Mouse (Mus musculus) 3T3-L1 (cell line): ENCODE measurements at regions not wholly inside any gene's neighbourhood (a gene's known extent, or its start where the extent isn't known, plus 50 kb on each side); places are given as distances from the start of the nearest gene placed in this dataset.
"Not testable (repeated sequence)": the region's sequence is repeated elsewhere in the genome, so short reads cannot be mapped to it uniquely, and the experiment has no call there.

Source experiments
- DNase-seq: peaks from one replicate; pipeline ENCODE4 v3.0.0-alpha.2; 2015; ENCODE audit warnings: low read depth, low spot score

DNA sequence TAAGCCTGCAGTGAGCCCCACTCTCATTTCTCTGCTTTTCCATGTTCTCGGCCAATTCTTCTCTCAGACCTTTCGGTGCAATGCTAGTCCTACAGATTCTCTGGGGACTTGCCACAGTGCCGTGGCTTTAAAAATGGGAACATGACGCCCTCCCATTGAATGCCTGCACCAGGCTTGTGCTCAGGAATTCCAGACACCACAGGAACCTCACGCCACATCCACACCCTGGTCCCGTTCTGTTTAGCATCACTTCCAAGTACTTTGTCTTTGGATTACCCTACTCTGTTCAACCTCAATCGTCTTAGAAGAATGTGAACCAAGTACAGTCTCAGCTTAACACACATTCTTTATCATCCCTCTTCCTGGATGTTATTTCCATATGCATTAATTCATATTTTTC is 66.5 kb downstream of the Nabp1 start:
- no peak for DNase-seq

DNA sequence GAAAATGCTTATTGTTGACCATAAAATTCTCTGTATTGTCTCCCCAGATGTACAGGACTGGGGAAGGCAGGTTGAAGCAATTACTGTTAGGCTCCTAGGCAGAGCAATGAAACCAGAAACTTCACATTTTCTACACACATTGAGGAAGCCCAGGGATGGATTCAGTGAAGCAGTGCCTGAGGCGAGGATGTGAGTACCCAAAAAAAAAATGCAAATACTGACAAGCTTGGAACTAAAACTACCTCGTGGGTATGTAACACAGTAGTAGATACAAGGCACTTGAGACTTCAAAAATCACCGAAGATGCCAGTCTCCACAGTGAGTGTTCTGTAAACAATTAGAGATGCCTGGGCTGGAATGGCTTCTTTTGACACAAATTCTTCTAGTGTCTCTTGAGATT is 74.6 kb downstream of the Nabp1 start:
- DNase-seq, result peak; percentile 55

DNA sequence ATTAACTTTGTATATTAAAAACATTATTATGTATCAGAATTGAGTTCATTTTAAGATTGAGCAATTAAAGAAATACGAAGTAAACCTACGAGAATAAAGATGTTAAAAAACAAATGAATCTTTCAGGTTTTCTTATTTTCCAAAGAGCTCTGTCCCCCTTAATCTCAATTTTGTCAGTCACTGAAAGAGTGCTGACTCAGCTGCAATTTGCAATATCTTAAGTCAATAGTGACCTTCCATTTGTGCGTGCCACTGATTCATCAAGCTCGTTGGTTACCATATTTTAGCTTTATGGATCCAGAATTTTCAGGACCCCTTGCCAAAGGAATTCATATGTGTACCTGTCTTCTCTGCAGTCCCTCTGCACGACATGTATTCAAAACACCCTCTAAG is 75.7 kb downstream of the Nabp1 start:
- DNase-seq, result no peak

GRCm38 (mm10) chr1:51401846-51402532 is 76.2 kb downstream of the Nabp1 start:
- peak; percentile 73 for DNase-seq

DNA sequence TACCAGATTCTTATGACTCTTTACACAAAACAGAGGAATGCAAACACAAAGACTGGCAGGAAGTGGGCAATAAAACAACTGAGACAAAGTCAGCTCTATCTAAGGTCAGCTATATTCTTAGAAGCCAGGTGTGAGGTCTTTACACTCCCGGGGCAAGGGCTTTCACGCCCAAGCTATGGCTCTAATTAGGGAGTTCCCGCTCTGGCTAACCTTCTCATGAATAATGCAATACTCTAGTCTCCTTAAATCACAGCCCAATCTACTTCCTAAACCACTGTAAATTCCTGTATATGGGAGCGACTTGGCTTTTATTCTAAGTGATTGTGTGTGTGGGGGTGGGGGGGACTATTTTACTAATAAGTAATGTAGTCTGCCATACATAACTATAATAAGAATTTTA is 77.7 kb downstream of the Nabp1 start:
- DNase-seq, result not testable (repeated sequence)

DNA sequence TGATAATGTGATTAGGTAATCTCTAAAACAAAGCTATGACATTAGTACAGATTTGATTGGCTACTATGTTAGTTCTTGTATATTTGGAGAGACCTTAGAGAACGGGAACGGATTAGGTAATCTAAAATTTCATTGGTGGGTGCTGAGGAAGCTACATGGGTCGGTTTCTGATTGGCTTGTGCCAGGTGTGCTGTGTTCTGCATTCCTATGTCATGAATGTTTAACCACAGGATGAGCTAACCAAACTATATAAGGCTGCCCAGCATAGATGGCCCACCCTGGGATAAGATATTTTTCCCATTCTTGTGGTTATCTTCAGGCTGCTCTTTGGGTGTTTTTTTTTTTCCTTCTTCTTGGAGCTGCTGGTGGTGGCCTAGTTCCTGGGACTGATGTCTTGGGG is 91.4 kb downstream of the Nabp1 start:
- DNase-seq, result peak; percentile 75

GRCm38 (mm10) chr1:51384051-51384450 is 94.2 kb downstream of the Nabp1 start:
- DNase-seq, result no peak

DNA sequence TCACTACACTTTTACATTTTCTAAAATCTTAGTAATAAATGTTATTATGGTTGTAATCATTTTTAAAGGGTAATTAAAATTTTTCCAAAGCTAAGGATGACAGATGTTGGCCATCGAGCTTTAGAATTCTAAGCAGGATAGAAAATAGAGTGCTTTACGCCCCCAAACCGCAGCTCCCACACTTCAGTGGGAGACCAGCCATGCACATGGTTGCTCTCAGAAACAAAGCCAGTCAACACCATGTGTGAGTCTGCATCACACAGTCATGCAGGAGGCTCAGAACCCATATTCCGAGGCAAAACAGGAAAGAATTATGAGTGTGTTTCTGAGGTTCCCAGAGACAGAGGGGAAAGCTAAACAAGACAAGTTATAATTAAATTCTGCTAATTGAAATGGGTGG is 91.3 kb downstream of the Cavin2 start:
- DNase-seq, result no peak

DNA sequence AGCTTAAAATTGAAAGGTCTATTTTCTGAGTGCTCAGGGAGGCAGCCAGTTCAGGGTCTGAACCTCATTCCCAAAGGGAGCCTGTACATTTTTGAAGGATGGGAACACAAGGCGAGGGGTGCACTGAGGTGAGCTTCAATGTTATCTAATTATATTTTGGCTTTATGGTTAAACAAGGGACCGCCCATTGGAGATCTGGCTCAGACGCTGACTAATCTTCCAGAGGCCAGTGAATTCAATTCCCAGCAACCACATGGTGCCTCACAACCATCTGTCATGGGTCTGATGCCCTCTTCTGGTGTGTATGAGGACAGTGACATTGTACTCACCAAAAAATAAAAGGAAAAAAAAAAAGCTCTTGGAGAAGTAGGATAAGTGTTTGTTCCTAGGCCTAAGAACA is 78.7 kb downstream of the Cavin2 start:
- DNase-seq, result peak; percentile 17

GRCm38 (mm10) chr1:51360095-51360494 is 71.2 kb downstream of the Cavin2 start:
- no peak for DNase-seq
